Mouse (Mus musculus): Measurements from ENCODE around the gene Socs4.

GRCm38 (mm10) chr14:47305933-47306332, 29.2 kb downstream of the Socs4 start:
- TF ChIP-seq CTCF (conservative IDR thresholded peaks at IDR 0.05; ENCODE audit: insufficient read depth, insufficient read length, low read depth, low read length) (no peak), POLR2A (IDR thresholded peaks at IDR 0.05; ENCODE audit: low read depth, low read length) (no peak)

Data from kidney, adult 2 months (tissue).